Mouse (Mus musculus): ENCODE measurements around the gene Rhof.

DNA sequence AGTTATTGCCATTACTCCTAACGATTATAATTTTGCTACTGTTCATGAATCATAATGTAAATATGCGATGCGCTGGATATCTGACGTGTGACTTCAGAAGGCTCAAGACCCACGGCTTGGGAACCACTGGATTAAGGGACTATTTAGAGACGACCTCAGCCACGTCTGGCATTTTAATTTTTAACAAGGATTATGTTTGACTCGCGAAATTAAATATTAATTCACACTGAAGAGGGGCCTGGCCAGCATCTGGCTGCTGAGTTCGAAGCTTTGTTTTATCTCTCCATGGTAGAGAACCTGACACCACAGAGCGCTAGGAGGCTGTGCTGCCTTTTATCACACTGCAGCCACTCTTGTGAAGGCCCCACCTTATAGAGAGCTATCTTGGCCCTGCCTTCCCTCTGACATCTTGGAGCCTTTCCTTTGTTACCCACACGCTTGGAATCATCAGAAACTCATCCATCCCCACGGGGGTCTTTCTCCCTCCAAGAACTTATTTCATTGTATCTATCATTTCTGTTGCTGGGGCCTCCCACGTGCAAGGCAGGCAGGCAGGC lies 39.3 kb downstream of the Rhof start:
- no peak for TF ChIP-seq CTCF (IDR thresholded peaks at IDR 0.05; ENCODE audit: low read depth)
- peak; percentile 85 for TF ChIP-seq EP300 (IDR thresholded peaks at IDR 0.05; ENCODE audit: low read depth)
